Mouse (Mus musculus) T-helper 2 cell (primary cell): ENCODE data around the gene Xab2.

Experiments
- in situ Hi-C: fragments of 300-600 bp; cut with MboI, MseI; formaldehyde crosslinking; loops from one replicate; pipeline ENCODE4 v1.15.1; 2025; ENCODE audit warnings: high pct_unique_total_duplicates

Gene Xab2

DNA sequence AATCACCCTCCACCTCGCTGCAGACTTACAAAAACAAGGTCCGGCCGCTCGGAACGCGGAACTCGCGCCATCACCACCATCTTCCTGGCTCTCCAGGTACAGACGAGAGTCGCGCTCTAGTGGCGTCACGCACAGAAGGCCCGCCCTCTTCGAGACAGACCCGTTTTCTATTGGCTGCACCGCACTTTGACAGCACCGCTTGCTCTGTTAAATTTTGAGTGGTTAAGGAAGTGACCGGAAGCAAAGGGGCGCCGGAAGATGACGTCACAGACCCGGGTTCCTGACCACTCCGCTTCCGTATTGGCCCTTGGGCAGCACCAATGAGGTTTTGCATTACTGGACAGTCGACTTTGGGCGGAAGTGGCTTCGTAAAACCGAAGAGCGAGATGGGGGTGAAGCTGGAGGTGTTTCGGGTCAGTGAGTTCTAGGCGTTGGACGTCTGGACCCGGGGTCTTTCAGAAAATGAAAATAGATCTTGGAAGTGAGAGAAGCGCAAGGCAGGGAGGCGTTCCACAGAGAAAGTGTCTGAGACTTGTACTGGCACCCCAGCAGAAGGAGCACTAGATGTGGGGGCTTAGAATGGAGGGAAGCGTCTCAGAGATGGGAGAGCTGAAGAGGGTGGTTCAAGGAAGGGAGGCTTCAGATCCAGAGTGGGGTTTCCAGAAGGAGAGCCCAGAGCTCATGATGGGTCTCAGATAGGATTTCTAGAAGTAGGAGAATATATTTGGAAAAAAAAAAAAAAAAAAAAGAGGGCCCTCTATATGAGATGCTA lies at the start of gene Xab2, which contains the start of gene Pet100:
Gene Xab2 (minus strand): TSS at position 118 of the 772 bp plus-strand sequence.
Gene Pet100 (plus strand): TSS at position 350 of the 772 bp plus-strand sequence.
- in situ Hi-C loops, result no loop called here

DNA sequence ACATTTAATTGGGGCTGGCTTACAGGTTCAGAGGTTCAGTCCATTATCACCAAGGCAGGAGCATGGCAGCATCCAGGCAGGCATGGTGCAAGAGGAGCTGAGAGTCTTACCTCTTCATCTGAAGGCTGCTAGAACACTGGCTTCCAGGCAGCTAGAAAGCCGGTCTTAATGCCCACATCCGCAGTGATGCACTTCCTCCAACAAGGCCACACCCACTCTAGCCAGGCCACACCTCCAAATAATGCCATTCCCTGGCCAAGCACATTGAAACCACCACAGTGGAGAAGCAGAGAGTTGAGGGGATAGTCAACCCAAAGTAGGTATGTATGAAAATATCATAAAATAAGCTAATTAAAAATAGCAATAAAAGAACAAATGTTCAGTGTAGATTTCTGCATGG lies 49.3 kb upstream of the Xab2 start:
- in situ Hi-C loops, result loop anchor here (5.0 to 10.0 kb wide), 3 partner anchors 33 to 446 kb away; partner anchors contain the start of gene Pex11g

DNA sequence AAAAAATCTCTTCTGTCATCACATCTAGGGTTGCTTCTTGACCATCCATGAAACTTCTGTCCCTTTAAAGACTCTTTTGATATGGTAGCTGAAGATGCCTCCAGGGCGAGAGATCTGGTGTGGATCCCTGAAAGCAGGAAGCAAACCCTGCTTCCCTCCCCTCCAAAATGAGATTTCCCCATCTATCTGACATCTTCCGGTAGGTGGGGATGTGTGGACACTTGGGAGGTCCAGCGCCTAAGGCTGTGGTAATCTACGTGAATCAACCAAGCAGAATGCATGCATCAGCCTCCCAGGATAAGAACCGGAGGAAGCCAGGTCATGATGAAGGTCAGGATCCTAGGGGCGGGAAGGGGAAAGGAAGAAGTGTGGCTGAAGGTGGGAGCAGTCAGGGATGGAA lies 44.4 kb upstream of the Xab2 start, which contains the start of gene Mcemp1:
Gene Mcemp1 (plus strand): TSS at position 248 of the 400 bp plus-strand sequence.
- in situ Hi-C loops, result no loop called here

DNA sequence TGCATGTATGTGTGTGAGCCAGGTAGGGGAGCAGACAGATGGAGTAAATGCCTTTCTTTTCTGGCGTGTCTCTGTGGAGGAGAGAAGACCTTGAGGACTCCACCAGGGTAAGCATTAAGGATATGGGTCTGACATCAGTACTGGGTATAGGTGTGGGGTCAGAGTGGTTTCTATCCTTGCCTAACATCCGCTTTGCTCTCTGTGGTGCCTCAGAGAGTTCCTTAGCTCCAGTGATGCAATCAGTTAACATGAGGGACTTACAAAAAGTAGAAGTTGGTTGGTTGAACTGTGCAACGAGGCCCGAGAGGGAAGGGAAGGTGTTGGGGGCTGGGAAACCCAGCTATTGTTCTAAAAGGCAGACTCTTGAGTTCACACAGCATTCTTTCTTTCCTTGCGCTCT lies 43.3 kb upstream of the Xab2 start:
- in situ Hi-C loops, result no loop called here

DNA sequence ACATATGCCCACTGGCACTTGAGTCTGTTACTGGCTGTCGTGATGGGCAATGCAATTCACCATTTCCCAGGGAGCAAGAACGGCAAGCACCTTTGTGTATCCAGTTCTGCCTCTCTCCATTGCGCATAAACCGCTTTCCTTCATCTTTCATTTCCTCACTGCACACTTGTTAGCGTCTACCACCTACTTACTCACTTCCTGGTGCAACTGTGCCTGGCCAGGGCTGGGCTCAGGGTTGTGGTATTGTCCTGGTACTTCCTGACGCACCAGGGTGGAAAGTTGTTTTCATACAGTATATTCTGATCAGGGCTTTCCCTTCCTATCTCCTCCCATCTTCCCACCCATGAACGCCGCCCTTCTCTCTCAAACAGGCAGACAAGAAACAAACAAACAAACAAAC lies 39.8 kb upstream of the Xab2 start:
- in situ Hi-C loops, result no loop called here

GRCm38 (mm10) chr8:3656725-3657381 lies 35.7 kb upstream of the Xab2 start:
- in situ Hi-C loops, result no loop called here

- in situ Hi-C loops, result no loop called here
These were observed 34.4 kb upstream of the Xab2 start, which contains the start of gene Retn for GRCm38 (mm10) chr8:3655526-3655925. Retn (plus strand) TSS chr8:3655770.

GRCm38 (mm10) chr8:3654726-3655508 lies 33.8 kb upstream of the Xab2 start:
- in situ Hi-C loops, result no loop called here

GRCm38 (mm10) chr8:3652845-3653244 lies 31.7 kb upstream of the Xab2 start:
- in situ Hi-C loops, result no loop called here

GRCm38 (mm10) chr8:3648990-3649389 lies 27.9 kb upstream of the Xab2 start:
- in situ Hi-C loops, result no loop called here

GRCm38 (mm10) chr8:3648268-3648667 lies 27.2 kb upstream of the Xab2 start:
- in situ Hi-C loops, result no loop called here

GRCm38 (mm10) chr8:3647561-3647960 lies 26.4 kb upstream of the Xab2 start:
- in situ Hi-C loops, result no loop called here

DNA sequence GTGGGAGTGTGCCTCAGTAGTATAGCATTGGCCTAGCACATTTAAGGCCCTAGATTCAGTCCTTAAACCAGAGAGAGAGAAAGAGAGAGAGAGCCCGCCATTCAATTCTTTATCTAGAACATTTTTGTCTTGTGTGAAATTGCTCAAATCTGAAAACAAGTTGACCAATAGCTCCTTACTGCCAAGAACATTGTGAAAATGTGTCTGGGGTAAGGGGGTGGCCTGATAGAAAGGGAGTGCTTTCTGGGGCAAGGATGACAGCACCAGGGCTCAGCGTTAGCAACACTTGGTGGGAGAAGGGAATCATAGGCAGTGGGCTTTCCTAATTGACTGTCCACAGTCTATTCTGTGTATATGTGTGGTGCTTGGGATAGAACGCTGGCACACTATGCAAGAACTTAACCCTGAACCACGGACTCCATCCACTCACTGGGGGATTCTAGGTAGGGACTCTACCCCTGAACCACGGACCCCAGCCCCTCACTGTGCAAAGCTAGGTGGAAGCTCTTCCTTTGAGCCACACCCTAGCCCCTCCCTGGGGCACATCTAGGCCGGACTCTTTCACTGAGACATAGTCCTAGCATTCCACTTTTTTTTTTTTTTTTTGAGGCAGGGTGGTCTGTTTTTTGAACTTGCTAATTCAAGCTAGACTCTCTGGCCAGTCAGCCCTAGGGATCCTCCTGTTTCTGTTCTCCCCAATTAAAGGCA lies 25.9 kb upstream of the Xab2 start:
- in situ Hi-C loops, result no loop called here

DNA sequence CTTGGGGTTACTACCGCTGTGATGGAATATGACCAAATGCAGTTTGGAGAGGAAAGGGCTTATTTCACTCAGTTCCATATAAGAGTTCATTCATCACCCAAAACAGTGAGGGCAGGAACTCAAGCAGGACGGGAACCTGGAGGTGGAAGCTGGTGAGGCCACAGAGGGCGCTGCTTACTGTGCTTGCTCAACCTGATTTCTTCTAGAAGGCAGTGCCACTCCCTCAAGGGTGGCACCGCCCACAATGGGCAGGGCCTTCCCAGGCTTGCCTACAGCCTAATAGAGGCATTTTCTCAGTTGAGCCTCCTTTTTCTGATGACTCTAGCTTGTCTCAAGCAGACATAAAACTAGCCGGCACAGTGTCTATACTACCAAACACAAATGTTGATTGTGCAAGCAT lies 24.7 kb upstream of the Xab2 start:
- in situ Hi-C loops, result no loop called here

GRCm38 (mm10) chr8:3631478-3631875 lies 10.4 kb upstream of the Xab2 start:
- in situ Hi-C loops, result loop anchor here (5.0 kb wide), 1 partner anchor 531 kb away; no protein-coding TSS in a partner anchor

DNA sequence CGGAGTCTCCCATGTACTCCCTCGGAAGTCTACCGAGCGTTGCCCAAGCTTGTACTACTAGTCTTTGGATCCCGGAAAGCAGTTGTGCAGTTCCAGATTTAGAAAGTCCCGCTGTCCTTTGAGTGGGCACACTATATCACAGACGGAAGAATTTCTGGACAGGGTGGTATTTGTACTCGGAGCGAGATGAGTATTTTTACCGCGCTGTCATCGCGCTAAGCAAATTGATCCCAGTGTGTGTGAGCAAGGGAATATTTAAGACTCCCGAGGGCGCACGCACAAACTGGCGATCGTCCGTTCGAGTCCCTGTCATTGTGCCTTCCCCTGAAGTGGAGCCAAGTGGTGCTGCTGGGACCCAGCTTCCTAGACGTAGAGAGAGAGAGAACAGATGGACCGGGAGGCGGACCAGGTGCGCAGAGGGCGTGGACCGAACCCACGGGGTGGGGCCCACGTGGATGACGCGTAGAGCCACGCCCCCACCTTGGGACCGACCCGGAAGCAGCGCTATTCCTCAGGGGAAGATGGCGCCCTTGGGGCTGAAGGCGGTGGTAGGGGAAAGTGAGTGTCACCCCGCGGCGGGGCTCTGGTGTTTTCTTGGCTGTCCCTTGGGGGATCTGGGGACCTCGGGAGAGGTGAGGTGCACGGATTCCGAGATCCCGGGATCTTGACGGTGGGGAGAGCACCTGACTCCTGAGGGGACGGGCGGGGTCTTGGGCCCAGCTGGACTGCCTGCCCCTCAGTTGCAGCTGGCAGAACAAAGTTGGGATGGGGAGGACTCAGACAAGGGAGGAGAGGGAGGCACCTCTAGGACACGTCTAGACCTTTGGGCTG lies 9.7 kb upstream of the Xab2 start, which contains the start of gene Stxbp2:
Gene Stxbp2 (plus strand): TSS at position 309 of the 831 bp plus-strand sequence.
- in situ Hi-C loops, result loop anchor here (5.0 kb wide), 1 partner anchor 531 kb away; no protein-coding TSS in a partner anchor

DNA sequence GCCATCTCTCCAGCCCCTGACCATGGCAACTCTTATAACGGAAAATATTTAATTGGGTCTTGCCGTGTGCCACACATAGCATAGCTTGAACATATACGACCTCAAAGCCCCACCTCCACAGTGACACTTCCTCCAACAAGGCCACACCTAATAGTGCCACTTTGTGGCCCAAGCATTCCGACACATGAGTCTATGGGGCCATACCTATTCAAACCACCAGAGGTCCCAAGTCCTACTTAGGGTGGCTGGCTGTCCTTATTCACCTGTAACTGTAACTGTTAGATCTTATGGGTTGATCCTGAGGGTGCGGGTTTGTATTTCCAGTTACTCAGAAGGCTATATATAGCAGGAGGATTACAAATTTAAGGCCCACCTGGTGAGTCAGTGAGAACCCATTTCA lies 6.9 kb upstream of the Xab2 start:
- in situ Hi-C loops, result no loop called here

- in situ Hi-C loops, result no loop called here
These were observed 5.9 kb upstream of the Xab2 start for GRCm38 (mm10) chr8:3626971-3627370.

GRCm38 (mm10) chr8:3625445-3625844 lies 4.3 kb upstream of the Xab2 start, which contains the start of gene Pcp2:
Pcp2 (minus strand) TSS chr8:3625545.
- in situ Hi-C loops, result no loop called here

GRCm38 (mm10) chr8:3622119-3622518 lies 1.0 kb upstream of the Xab2 start:
- in situ Hi-C loops, result no loop called here
